Mouse (Mus musculus) right cerebral cortex, postnatal 36 days (tissue): ENCODE measurements around the gene Mlycd.
"Not testable (repeated sequence)": the region's sequence is repeated elsewhere in the genome, so short reads cannot be mapped to it uniquely, and the experiment has no call there.

Experiments used
- DNase-seq, 2 experiments: peaks; one replicate each; pipeline ENCODE4 v3.0.0; 2022; ENCODE audit warnings: low spot score in 2 of 2, mixed read lengths in 1 of 2

The Mlycd gene

GRCm38 (mm10) chr8:119394524-119395026 lies at the start of gene Mlycd:
Mlycd (plus strand) TSS chr8:119394878.
- peak; percentile 87 to 88 for DNase-seq

GRCm38 (mm10) chr8:119345029-119345682 lies 49.5 kb upstream of the Mlycd start:
- no peak for DNase-seq

GRCm38 (mm10) chr8:119345683-119346075 lies 49.0 kb upstream of the Mlycd start:
- no peak for DNase-seq

- no peak for DNase-seq
These were observed 43.0 kb upstream of the Mlycd start for GRCm38 (mm10) chr8:119351647-119352046.

GRCm38 (mm10) chr8:119352977-119353658 lies 41.6 kb upstream of the Mlycd start:
- no peak for DNase-seq

- DNase-seq = no peak
These were observed 41.0 kb upstream of the Mlycd start for GRCm38 (mm10) chr8:119353659-119354023.

- not testable (repeated sequence) for DNase-seq
These were observed 38.0 kb upstream of the Mlycd start for GRCm38 (mm10) chr8:119356631-119357030.

- no peak for DNase-seq
These were observed 36.5 kb upstream of the Mlycd start for GRCm38 (mm10) chr8:119358175-119358574.

GRCm38 (mm10) chr8:119358836-119359235 lies 35.8 kb upstream of the Mlycd start:
- DNase-seq = no peak

GRCm38 (mm10) chr8:119360686-119361295 lies 33.9 kb upstream of the Mlycd start:
- no peak for DNase-seq

GRCm38 (mm10) chr8:119374716-119375115 lies 20.0 kb upstream of the Mlycd start:
- not testable (repeated sequence) for DNase-seq

GRCm38 (mm10) chr8:119378476-119378875 lies 16.2 kb upstream of the Mlycd start:
- DNase-seq = no peak

- DNase-seq = no peak
These were observed 14.1 kb upstream of the Mlycd start for GRCm38 (mm10) chr8:119380619-119381018.

- peak; percentile 54 to 59 for DNase-seq
These were observed 10.2 kb upstream of the Mlycd start for GRCm38 (mm10) chr8:119384478-119384877.

- no peak for DNase-seq
These were observed 8.8 kb upstream of the Mlycd start for GRCm38 (mm10) chr8:119385854-119386253.

GRCm38 (mm10) chr8:119386988-119387387 lies 7.7 kb upstream of the Mlycd start:
- no peak for DNase-seq

- no peak for DNase-seq
These were observed 581 bp upstream of the Mlycd start for GRCm38 (mm10) chr8:119394097-119394496.

- no peak for DNase-seq
These were observed 633 bp downstream of the Mlycd start for GRCm38 (mm10) chr8:119395072-119395950.

- no peak for DNase-seq
These were observed 3.9 kb downstream of the Mlycd start for GRCm38 (mm10) chr8:119398558-119398957.

GRCm38 (mm10) chr8:119399255-119399654 lies 4.6 kb downstream of the Mlycd start:
- no peak for DNase-seq

- no peak for DNase-seq
These were observed 5.5 kb downstream of the Mlycd start for GRCm38 (mm10) chr8:119400122-119400671.
